Mouse (Mus musculus): Measurements from ENCODE around the gene BC107364.
"Not testable (repeated sequence)": the region's sequence is repeated elsewhere in the genome, so short reads cannot be mapped to it uniquely, and the experiment has no call there.

BC107364 gene

DNA sequence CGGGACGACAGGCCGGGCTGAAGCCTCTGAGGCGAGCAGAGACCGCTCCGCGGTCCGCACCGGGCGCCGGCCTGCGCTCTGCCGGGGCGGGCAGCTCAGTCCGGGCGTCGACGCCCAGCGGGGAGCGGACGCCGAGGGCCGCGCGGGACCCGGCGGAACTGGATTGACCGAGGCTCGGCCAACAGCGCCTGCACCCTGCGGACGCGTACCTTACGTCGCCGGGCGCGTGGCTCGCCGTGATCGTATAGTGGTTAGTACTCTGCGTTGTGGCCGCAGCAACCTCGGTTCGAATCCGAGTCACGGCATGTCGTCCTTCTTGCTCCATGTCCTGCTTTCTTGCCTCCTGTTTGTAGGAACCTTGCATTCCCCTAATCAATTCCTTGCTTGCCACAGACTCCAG lies at the start of gene BC107364:
BC107364 (minus strand) TSS at position 45 of the 400 bp plus-strand sequence.
- not testable (repeated sequence) for DNase-seq

- DNase-seq, result peak; percentile 87
Observed at GRCm38 (mm10) chr3:96501391-96502115, 49.4 kb upstream of the BC107364 start.

- DNase-seq, result peak; percentile 88
Observed at GRCm38 (mm10) chr3:96500691-96501265, 48.7 kb upstream of the BC107364 start.

- DNase-seq, result peak; percentile 93
Observed at GRCm38 (mm10) chr3:96500289-96500621, 48.1 kb upstream of the BC107364 start.

DNA sequence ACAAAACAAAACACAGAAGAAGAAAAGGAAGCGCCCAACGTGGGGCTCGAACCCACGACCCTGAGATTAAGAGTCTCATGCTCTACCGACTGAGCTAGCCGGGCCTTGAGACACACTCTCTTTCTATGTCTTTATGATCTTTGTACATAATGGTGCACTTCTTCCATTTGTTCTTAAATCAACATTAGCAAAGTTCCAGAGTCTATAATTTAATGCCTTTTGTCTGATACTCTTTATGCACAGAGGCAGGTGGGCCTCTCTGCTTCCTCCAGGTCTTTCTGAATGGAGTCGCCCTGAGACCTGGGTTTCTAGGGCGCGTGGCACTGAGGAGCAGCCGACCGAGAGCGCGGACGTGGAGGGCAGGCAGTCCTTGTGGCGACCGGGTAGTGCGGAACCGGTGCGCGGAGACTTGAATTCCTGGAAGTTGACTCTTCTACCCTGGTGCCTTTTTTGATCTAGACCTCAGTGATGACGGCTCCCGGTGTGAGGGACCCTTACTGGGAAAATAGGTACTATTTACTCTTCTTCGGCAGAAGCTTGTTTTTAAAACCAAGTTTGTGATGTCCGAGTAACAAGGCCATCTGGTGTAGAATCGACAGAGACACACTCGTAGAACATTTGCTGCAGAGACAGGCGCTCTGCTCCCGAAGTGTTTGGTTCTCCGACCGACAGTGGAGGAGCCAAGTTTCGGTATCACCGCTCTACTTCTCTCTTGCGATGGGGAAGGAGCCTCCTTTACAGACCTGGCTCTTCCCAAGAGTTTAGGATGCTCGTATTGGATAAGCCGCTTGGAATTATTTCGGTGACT lies 47.6 kb upstream of the BC107364 start:
- DNase-seq, result peak; percentile 81

GRCm38 (mm10) chr3:96498476-96499245 lies 46.6 kb upstream of the BC107364 start:
- DNase-seq, result no peak

DNA sequence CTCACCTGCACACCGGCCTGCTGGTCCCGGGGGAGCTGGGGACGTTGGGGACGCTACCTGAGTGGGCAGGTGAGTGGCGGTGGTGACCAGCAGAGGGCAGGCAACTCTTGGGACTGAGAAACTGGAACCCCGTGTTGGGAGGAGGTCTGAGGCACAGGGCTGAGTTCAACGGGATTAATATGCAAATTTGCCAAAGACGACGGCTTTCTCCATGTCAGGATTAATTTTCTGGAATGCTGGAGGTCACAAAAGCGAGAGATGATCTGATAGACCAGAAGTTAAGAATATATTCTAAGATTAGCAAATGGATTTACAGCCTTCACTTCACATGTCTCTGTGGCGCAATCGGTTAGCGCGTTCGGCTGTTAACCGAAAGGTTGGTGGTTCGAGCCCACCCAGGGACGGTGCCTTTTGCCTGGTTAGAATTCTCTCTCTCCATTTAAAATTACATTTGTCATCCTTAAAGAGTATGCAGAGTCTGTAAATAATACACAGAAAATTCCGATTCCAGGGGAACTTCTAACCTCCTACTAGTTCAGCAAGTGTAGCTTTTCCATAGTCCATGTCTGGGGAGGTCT lies 45.4 kb upstream of the BC107364 start:
- peak; percentile 88 for DNase-seq

DNA sequence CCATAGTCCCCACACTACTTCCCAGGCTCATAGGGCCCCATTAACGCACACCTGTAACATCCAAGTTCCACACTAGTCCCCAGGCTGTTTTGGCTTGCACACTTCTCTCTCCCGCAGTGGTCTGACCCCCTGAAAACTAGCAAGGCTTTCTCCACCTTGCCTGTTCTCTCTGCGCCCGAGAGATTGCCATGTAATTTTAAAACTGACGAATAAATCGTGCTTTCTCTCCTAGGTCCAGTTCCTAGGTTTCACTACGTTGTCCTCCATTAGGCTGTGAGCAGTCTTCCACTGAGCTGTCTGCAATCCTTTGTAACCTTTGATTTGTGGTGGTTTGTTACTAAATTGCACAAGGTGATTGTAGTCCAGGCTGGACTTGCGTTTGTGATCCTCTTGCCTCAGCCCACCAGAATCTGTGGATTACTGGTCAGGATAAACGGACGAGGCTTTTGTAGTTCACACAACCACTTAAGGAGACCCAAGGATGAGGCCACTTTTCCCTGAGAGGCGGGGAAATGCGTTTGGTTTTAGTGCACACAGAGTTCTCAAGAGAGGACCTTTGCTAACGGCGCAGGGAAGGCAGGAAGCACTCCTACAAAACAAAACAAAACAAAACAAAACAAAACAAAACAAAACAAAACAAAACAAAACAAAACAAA lies 44.6 kb upstream of the BC107364 start:
- not testable (repeated sequence) for DNase-seq

GRCm38 (mm10) chr3:96496216-96496615 lies 44.1 kb upstream of the BC107364 start:
- DNase-seq, result no peak

DNA sequence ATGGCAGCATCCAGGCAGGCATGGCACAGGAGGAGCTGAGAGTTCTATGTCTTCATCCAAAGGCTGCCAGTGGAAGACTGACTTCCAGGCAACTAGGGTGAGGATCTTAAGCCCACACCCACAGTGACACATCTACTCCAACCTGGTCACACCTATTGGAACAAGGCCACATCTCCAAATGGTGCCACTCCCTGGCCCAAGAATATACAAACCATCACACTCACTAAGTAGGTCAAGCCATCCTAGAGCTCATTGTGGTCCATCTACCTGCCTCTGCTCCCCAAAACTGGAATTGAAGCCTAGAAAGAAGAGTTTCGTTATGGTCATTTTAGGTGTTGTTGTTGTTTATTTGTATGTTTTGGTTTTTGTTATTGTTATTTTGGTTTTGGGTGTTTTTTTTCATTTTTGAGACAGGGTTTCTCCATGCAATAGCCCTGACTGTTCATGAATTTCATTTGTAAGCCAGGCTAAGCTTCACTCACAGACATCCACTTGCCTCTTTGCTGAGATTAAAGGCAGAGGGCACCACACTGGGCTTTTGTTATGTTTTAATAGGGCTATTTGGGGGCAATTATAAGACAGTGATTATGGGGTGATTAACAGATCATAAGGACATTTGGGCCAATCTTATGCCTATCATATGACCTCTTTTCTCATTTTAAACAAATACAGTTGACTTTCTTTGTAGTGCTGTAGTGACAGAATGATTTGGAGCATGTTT lies 43.5 kb upstream of the BC107364 start:
- DNase-seq, result no peak

GRCm38 (mm10) chr3:96494912-96495311 lies 42.8 kb upstream of the BC107364 start:
- no peak for DNase-seq

DNA sequence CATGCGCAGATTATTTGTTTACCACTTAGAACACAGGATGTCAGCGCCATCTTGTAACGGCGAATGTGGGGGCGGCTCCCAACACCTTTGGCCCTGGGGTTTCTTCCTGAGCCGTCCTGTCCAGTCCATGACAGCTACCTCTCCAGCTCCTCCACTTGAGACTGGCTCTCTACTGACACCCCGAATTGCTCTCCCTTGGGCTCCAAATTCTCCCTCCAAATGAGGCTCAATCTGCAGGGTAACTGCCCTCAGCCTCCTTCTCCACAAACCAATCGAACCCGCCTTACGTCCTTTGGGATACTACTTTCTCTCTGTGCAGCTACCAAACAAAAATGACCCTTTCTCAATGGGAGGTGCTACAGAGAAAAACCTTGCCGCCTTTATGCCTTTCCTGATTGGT lies 42.4 kb upstream of the BC107364 start:
- DNase-seq, result not testable (repeated sequence)

DNA sequence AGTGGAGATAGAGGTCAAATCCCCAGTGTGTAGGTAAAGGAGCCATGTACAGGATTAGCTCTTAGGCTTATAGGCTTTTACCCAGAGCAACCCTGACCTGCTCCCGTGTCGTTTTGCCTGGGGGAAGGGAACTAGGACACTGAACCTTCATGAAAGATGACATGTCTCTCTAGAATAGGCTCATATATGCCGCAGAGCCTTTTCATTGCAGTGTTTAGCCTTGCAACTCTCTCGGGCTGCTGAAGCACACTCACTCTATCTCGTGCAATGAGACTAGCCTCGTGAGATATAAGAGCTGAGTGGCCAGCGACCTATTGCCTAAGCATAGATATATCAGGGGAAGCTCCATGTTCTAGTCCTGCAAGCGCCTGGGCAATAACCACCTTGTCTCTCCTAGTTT lies 37.5 kb upstream of the BC107364 start:
- not testable (repeated sequence) for DNase-seq

- DNase-seq, result not testable (repeated sequence)
Observed at GRCm38 (mm10) chr3:96488907-96489629, 37.0 kb upstream of the BC107364 start.

DNA sequence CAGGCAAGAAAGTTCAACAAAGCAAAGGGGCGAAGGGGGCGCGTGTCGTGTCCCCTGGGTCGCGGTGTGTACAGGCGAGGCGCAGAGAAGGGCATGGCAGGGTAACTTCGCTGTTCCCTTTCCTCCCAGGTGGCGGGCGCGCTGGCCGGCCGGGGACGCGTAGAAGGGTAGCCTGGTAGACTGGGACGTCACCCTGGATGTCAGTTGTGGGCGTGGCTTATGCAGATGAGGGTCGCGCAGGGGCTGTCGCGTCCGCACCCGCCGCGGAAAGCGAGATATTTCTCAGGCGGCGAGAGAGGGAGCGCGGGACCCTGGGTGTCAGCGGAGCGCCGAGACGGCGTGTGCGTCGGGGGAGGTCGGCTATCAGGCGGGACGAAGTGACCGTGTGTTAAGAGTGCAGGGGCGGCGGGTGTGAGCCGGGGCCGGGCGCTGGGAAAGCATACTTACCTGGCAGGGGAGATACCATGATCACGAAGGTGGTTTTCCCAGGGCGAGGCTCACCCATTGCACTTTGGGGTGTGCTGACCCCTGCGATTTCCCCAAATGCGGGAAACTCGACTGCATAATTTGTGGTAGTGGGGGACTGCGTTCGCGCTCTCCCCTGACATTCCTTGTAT lies 36.3 kb upstream of the BC107364 start:
- DNase-seq, result not testable (repeated sequence)

DNA sequence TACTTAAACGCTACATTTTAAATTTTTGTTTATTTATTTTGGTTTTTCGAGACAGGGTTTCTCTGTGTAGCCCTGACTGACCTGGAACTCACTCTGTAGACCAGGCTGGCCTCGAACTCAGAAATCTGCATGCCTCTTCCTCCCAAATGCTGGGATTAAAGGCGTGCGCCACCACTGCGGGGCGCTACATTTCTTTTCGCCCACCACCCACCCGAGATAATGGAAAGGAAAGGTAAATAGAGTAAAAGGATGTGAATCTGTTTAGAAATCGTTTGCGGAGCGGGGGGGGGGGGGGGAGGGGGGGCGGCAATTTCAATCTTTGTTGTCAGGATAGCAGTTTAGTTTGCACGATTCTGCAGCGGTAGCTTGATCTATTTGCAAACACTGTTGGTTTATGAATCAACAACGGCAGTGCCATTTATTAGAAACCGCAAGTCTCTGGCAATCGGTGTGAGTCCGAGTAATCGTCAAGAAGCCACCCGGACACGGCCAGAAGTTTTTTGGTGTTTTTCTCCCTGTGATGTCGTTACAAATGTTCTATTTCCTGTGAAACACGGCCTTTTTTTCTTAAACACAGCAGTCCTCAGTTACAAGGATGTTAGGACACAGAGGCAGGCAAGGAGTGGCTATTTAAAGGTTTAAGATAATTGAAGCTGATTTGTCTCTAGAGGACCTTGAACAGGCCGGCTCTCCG lies 35.6 kb upstream of the BC107364 start:
- DNase-seq, result peak; percentile 67

DNA sequence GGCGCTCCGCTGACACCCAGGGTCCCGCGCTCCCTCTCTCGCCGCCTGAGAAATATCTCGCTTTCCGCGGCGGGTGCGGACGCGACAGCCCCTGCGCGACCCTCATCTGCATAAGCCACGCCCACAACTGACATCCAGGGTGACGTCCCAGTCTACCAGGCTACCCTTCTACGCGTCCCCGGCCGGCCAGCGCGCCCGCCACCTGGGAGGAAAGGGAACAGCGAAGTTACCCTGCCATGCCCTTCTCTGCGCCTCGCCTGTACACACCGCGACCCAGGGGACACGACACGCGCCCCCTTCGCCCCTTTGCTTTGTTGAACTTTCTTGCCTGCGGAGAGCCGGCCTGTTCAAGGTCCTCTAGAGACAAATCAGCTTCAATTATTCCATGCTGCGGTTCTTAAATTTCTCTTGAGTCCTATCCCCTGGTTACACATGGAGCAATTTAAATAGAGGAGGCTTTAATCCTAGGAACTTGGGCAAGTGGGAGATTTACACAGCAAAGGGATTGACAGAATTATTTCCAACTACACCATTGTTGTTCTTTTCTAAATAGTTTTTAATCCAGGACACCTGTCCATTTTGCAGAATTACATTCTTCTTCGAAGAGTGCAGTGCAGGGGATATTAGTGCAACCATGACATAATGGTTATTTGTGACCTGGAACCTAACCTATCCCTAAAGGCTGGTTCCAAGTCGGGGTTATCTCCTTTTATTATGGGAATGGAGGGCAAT lies 34.9 kb upstream of the BC107364 start:
- DNase-seq, result not testable (repeated sequence)

- DNase-seq, result not testable (repeated sequence)
Observed at GRCm38 (mm10) chr3:96486064-96486827, 34.1 kb upstream of the BC107364 start.

Data from thymus, postnatal 25 days (tissue).